Comparison of ENCODE assay signal across 8 mouse cellular contexts in genomic region chr2:31141074-31141866, GRCm38 (mm10). TPM values are rescaled to one million over a fixed set of nuclear protein-coding genes. Genes with fewer than 3 reads are reported as not detected.
DNase-seq lines count a peak whose midpoint lies in the region; ATAC-seq and TF ChIP-seq lines count a peak whose summit lies in the region.

No protein-coding gene starts in this region.

- H3K36me3 ChIP-seq in embryonic facial prominence, embryonic 14.5 days (ENCODE audit: control insufficient read depth, insufficient read depth, low read length): peaks cover 5% of the 10 kb centered on the region; the same call in 1 of the 2 replicates
- peaks cover 13% of the 10 kb centered on the region for H3K36me3 ChIP-seq in hindbrain, embryonic 13.5 days
- no peaks in the 10 kb centered on the region; the same call in 1 of the 2 replicates for H3K36me3 ChIP-seq in liver, embryonic 12.5 days

- peak; percentile 49 for DNase-seq in lung, adult 2 months
- no peak for DNase-seq in lung, postnatal 14 days
- DNase-seq in adrenal gland, postnatal 10 days: peak; percentile 58
- no peak for DNase-seq in embryonic facial prominence, embryonic 14.5 days (ENCODE audit: low spot score)
- DNase-seq in retina, postnatal 1 day: peak; percentile 59
- DNase-seq in urinary bladder, postnatal 4 days (ENCODE audit: low spot score in 2 of 2): no peak

- no peak for TF ChIP-seq CTCF in lung, adult 2 months (IDR thresholded peaks at IDR 0.05; ENCODE audit: insufficient read depth, low read length)

- peak overlapping the region; percentile 97 for H3K4me2 ChIP-seq in embryonic facial prominence, embryonic 14.5 days (ENCODE audit: low read depth, low read length)
- H3K4me2 ChIP-seq in hindbrain, embryonic 13.5 days: peak overlapping the region; percentile 84
- H3K4me2 ChIP-seq in liver, embryonic 12.5 days: peak overlapping the region; percentile 99

- no peak for TF ChIP-seq POLR2A in lung, adult 2 months (IDR thresholded peaks at IDR 0.05; ENCODE audit: borderline replicate concordance, extremely low read depth, low read depth, low read length)

- H3K9me3 ChIP-seq in embryonic facial prominence, embryonic 14.5 days (ENCODE audit: control insufficient read depth, low read length): no peaks in the 10 kb centered on the region
- H3K9me3 ChIP-seq in hindbrain, embryonic 13.5 days: no peaks in the 10 kb centered on the region
- H3K9me3 ChIP-seq in liver, embryonic 12.5 days (replicated peaks): no peaks in the 10 kb centered on the region

- peak; percentile 66 for ATAC-seq in embryonic facial prominence, embryonic 14.5 days (ENCODE audit: low read depth)
- ATAC-seq in hindbrain, embryonic 13.5 days (ENCODE audit: low FRiP score): peak; percentile 70
- ATAC-seq in liver, embryonic 12.5 days: peak; percentile 70

- peak overlapping the region; percentile 85 for H3K27ac ChIP-seq in embryonic facial prominence, embryonic 14.5 days (replicated peaks; ENCODE audit: low read depth, low read length)
- H3K27ac ChIP-seq in hindbrain, embryonic 13.5 days: peak overlapping the region; percentile 91
- H3K27ac ChIP-seq in liver, embryonic 12.5 days: peak overlapping the region; percentile 73

- H3K4me3 ChIP-seq in lung, adult 2 months (replicated peaks; ENCODE audit: extremely low read depth, low read depth, low read length): peak overlapping the region; percentile 93
- H3K4me3 ChIP-seq in embryonic facial prominence, embryonic 14.5 days (ENCODE audit: low read depth, low read length): peak overlapping the region; percentile 96
- peak overlapping the region; percentile 87 for H3K4me3 ChIP-seq in hindbrain, embryonic 13.5 days
- peak overlapping the region; percentile 81 for H3K4me3 ChIP-seq in liver, embryonic 12.5 days

- under 1% methylated on average over 78 of the region's 78 CpGs for WGBS in lung, adult 2 months
- WGBS in embryonic facial prominence, embryonic 14.5 days: under 1% methylated on average over 49 of the region's 78 CpGs
- WGBS in hindbrain, embryonic 13.5 days: 1% methylated on average over 63 of the region's 78 CpGs
- WGBS in liver, embryonic 12.5 days (ENCODE audit: insufficient replicate concordance): under 1% methylated on average over 78 of the region's 78 CpGs

- peak overlapping the region; percentile 93 for H3K9ac ChIP-seq in embryonic facial prominence, embryonic 14.5 days (ENCODE audit: low read depth, low read length)
- peak overlapping the region; percentile 96 for H3K9ac ChIP-seq in hindbrain, embryonic 13.5 days
- H3K9ac ChIP-seq in liver, embryonic 12.5 days: peak overlapping the region; percentile 84

- H3K27me3 ChIP-seq in embryonic facial prominence, embryonic 14.5 days (replicated peaks; ENCODE audit: control insufficient read depth, insufficient read depth, low read length): no peaks in the 10 kb centered on the region
- H3K27me3 ChIP-seq in hindbrain, embryonic 13.5 days: peaks cover 18% of the 10 kb centered on the region; the same call in 1 of the 2 replicates
- H3K27me3 ChIP-seq in liver, embryonic 12.5 days (replicated peaks): 0 out of 2 replicates have a peak, but pooled peaks cover 4% of the 10 kb centered on the region

- peaks cover 6% of the 10 kb centered on the region; the same call in 1 of the 2 replicates for H3K4me1 ChIP-seq in lung, adult 2 months (ENCODE audit: control insufficient read depth, insufficient read depth, low read length)
- H3K4me1 ChIP-seq in embryonic facial prominence, embryonic 14.5 days (ENCODE audit: control insufficient read depth, insufficient read depth, low read length): peaks cover 16% of the 10 kb centered on the region
- peaks cover 30% of the 10 kb centered on the region for H3K4me1 ChIP-seq in hindbrain, embryonic 13.5 days (replicated peaks)
- H3K4me1 ChIP-seq in liver, embryonic 12.5 days: peaks cover 74% of the 10 kb centered on the region

RNA-seq across cellular contexts. Expression of gene Fnbp1, which starts 0.5 kb away (rescaled TPM):
- polyA plus RNA-seq in lung, adult 2 months (2012; rRNA removed): 39.9 and 47.4 TPM in 2 replicates
- 10 to 100 TPM; 48.1 to 58.5 TPM for total RNA-seq in adrenal gland, postnatal 10 days (2021)
- 21.7 and 24.9 TPM in 2 replicates for polyA plus RNA-seq in embryonic facial prominence, embryonic 14.5 days (2014; fragmentation: Nextera tagmentation; extraction: Ambion mirVana)
- 20.7 and 21.9 TPM in 2 replicates for polyA plus RNA-seq in hindbrain, embryonic 13.5 days (2015; fragmentation: Nextera tagmentation; extraction: Ambion mirVana)
- polyA plus RNA-seq in liver, embryonic 12.5 days (2016; fragmentation: Nextera tagmentation; extraction: Ambion mirVana): 11.1 and 11.4 TPM in 2 replicates

RNA-seq across cellular contexts. Expression of gene Gpr107, which starts 10.8 kb away (rescaled TPM):
- 20.8 and 24.4 TPM in 2 replicates for polyA plus RNA-seq in lung, adult 2 months (2012; rRNA removed)
- 10 to 100 TPM; 41.7 to 56.4 TPM for total RNA-seq in adrenal gland, postnatal 10 days (2021)
- polyA plus RNA-seq in embryonic facial prominence, embryonic 14.5 days (2014; fragmentation: Nextera tagmentation; extraction: Ambion mirVana): 27.4 and 28.6 TPM in 2 replicates
- polyA plus RNA-seq in hindbrain, embryonic 13.5 days (2015; fragmentation: Nextera tagmentation; extraction: Ambion mirVana): 38.1 and 38.2 TPM in 2 replicates
- polyA plus RNA-seq in liver, embryonic 12.5 days (2016; fragmentation: Nextera tagmentation; extraction: Ambion mirVana): 18.8 and 19.3 TPM in 2 replicates

Comparison
In these comparisons a context has a peak if more than half of its experiments do, and no peak if none do; other contexts are left out.
1. DNase-seq: peak in lung, adult 2 months (single experiment), adrenal gland, postnatal 10 days (single experiment) and retina, postnatal 1 day (single experiment); none in lung, postnatal 14 days (single experiment), embryonic facial prominence, embryonic 14.5 days (single experiment) and urinary bladder, postnatal 4 days (0 of 2).
2. Peak in every context shown above with its lines, with median percentiles within 50 percentile points of each other: H3K4me3 ChIP-seq, ATAC-seq, H3K27ac ChIP-seq, H3K4me2 ChIP-seq and H3K9ac ChIP-seq.